Mouse (Mus musculus): ENCODE measurements around the gene Gm5128.
"Not testable (repeated sequence)": the region's sequence is repeated elsewhere in the genome, so short reads cannot be mapped to it uniquely, and the experiment has no call there.

DNA sequence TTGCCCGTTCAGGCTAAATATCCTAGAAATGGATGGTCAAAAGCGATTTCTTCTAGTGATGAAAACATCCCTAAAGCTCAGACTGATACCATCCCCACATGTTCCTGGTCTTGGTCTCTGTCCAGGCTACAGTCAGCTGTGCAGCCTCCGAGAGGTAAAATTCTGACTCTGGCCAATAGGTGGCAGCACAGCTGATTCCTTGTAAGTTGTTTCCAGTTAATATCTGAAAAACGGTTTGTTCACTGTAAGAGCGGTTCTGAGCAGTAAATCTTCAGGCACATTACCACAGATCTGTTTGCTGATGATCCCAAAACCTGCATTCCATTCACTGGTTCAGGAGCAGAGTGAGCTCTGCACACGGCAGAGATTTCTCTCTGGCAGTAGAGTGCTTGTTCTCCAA is 12.4 kb upstream of the Gm5128 start:
- not testable (repeated sequence) for TF ChIP-seq POLR2A (IDR thresholded peaks at IDR 0.05; ENCODE audit: control insufficient read depth, low read depth, low read length); CTCF (IDR thresholded peaks at IDR 0.05; ENCODE audit: control insufficient read depth, insufficient read depth, insufficient replicate concordance, low read depth, low read length)
